Mouse (Mus musculus) CH12.LX (cell line): ENCODE measurements at regions not wholly inside any gene's neighbourhood (a gene's known extent, or its start where the extent isn't known, plus 50 kb on each side); places are given as distances from the start of the nearest gene placed in this dataset.

ENCODE experiments used
- BHLHE40 ChIP-seq: IDR thresholded peaks from 2 replicates; pipeline ENCODE4 v1.6.1; 2011; ENCODE audit warnings: mild to moderate bottlenecking, low read depth, low read length, improper control_type of control experiment
- CTCF ChIP-seq, 2 experiments: IDR thresholded peaks in 1 of 2; conservative IDR thresholded peaks in 1 of 2; 2 replicates each; pipeline ENCODE4 v1.5.1; 2011 to 2012; ENCODE audit warnings: low read depth in 2 of 2, low read length in 2 of 2, improper control_type of control experiment in 1 of 2, inconsistent platforms in 1 of 2, mild to moderate bottlenecking in 1 of 2, moderate library complexity in 1 of 2
- ETS1 ChIP-seq: conservative IDR thresholded peaks from 2 replicates; pipeline ENCODE4 v1.6.1; 2012; ENCODE audit warnings: low read depth, mild to moderate bottlenecking, inconsistent platforms, low read length, improper control_type of control experiment, moderate library complexity
- JUN ChIP-seq: IDR thresholded peaks from 2 replicates; pipeline ENCODE4 v1.6.1; 2011; ENCODE audit warnings: low read depth, mild to moderate bottlenecking, low read length, improper control_type of control experiment, moderate library complexity; ENCODE audit not compliant: insufficient read depth
- MEF2A ChIP-seq: IDR thresholded peaks from 2 replicates; pipeline ENCODE4 v1.6.1; 2014; ENCODE audit warnings: low read depth, mild to moderate bottlenecking, inconsistent platforms, low read length, improper control_type of control experiment, borderline replicate concordance
- POLR2A ChIP-seq: IDR thresholded peaks from 2 replicates; pipeline ENCODE4 v1.6.1; 2011; ENCODE audit warnings: low read depth, mild to moderate bottlenecking, improper control_type of control experiment, low read length

DNA sequence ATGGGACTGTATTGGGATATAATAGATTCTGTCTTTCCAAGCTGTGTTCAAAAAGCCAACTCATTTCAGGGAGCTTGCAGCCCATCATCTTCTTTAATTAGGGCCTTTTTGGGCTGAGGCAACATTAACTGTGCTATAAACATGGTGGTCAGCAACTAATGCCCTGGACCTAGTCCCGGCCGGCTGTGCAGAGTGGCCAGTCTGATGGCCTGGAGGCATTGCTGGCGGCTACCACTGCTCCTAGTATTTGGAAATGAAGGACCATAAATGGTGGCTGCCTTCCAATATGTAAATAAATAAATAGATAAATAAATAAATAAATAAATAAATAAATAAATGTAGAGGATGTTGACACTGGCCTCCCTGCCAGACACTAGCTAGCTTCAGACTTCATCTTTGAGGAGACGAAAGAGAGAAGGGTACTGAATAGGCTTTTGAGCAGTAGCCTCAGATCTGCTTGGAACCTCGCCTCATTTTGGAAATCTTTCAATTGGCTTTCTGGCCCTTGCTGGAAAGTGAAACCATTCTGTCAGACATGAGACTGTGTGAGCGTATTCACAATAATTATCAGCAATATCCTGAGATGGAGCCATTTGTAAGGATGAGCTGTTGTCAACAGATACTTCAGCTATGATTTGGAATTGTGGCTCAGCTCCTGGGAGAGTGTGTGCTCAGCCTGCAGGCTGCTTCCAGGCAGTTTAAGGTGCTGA, 785.5 kb upstream of the Car8 start:
- TF ChIP-seq CTCF (conservative IDR thresholded peaks at IDR 0.05 in 1 of 2, IDR thresholded peaks at IDR 0.05 in 1 of 2; ENCODE audit: low read depth in 2 of 2, low read length in 2 of 2) (no peak), BHLHE40 (no peak), JUN (no peak), POLR2A (no peak), ETS1 (no peak), MEF2A (no peak)
